Mouse (Mus musculus) regulatory T cell (primary cell): Measurements from ENCODE around the gene Capg.
"Not testable (repeated sequence)": the region's sequence is repeated elsewhere in the genome, so short reads cannot be mapped to it uniquely, and the experiment has no call there.

Experiments used
- in situ Hi-C: fragments of 300-600 bp; cut with MboI, MseI; formaldehyde crosslinking; loops from one replicate; pipeline ENCODE4 v1.15.1; 2025; ENCODE audit warnings: high pct_unique_total_duplicates

Gene Capg

DNA sequence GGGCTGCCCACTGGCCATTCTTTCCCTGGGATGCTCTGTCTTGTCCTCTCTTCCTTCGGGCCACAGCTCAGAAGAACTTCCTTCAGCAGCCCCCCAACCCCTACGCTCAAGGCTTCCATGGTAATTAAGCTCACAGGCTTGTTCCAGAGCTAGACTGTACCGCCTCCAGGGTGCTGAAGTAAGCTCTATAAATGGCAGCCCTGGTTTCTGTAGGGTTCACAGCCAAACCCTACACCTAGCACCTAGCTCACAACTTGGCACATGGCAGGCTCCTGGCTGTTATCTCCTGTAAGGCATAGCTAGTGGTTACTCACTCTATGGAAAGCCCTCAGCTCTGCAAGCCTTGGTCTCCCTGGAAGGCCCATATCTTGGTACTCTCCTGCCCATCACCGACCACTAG is 11.6 kb upstream of the Capg start:
- in situ Hi-C loops: no loop called here

DNA sequence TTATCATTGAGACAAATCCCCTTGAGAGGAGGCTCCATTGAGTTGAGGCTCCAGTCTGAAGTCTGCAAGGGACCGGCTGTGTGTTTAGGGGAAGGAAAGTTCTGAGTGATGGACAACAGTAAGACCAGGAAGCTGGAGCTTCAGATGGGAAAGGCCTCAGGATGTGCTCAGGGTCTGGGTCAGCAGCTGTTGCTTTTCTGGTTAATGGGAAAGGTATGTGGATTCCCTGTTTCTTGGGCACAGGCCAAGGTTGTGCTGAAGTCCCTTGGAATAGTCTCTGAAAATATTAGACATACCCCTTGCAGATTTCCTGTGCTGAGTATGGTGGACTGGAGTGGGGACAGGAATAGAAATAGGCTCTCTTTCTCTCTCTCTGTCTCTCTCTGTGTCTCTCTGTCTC is 10.6 kb upstream of the Capg start:
- in situ Hi-C loops: not testable (repeated sequence)

DNA sequence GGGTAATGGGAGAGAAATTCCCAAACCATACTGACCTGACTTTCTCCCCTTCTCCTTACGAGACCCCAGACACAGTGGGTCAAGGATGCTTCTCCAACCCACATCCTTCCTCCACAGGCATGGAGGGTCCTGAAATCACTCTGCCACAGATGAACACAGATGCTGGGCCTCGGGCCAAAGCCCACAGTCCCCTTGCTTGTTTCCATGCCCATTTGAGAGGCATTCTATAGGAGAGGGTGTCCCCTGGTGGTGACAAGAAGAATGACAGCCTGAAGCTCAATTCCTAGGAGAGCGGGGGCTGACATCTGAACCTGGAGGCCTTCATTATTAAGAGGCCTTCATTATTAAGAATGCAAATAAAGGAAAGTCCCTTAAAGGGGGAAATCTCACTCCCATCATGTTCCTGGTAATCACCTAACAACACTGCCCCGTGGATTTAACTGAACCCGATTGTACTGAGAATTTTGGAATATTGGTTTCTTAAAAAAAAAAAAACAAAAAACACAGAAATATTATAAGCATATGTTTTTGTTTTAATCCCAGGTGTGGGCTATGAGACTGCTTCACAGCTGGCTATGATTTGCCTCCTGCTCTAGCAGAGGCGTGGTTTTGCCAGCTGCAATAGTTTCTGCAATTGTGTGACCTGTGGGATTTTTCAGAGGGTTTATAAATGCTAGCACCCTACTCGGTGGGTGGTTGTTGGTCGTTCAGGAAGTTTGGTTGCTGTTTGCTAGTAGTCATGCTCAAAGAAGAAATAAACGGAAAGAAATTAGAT is 10.0 kb upstream of the Capg start:
- in situ Hi-C loops: no loop called here

DNA sequence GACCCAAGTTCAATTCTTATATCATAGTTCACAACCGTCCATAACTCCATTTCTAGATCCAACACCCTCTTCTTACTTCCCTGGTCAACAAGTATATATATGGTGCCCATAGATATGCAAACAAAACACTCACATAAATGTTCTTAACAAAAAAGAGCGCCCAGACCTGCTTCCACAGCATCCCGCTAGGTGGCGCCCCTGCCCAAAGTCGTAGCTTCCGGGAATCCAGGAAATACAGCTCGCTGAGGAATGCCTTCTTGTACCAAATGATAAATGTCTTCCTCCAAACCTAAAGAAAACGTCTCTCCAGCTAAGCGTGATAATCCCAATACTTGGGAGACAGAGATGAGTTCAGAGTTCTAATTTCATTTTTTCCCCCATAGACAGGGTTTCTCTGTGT is 9.0 kb upstream of the Capg start:
- in situ Hi-C loops: no loop called here

DNA sequence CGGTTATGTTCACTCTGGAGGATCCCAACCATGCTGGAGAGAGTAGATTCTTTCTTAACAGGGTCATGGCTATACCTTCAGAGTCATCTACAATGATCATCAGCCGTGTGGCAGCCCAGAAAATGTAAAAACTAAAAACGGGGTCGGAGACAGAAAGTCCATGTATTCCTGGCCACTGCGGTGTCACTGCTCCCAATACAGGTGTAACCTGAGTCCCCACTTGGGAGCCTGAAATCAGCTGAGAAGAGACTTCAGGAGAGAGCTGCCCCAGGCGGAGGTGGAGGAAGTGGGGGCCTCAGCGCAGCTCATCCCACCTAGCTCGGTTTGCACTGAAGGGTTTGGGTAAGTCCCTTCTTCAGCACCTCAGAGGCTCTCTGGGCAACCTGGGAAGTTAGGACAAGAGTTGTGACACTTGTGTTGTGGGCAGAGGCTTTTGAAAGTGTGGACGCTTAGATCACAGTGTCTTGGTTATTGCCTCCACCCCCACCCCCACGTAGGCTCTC is 6.1 kb upstream of the Capg start:
- in situ Hi-C loops: no loop called here

DNA sequence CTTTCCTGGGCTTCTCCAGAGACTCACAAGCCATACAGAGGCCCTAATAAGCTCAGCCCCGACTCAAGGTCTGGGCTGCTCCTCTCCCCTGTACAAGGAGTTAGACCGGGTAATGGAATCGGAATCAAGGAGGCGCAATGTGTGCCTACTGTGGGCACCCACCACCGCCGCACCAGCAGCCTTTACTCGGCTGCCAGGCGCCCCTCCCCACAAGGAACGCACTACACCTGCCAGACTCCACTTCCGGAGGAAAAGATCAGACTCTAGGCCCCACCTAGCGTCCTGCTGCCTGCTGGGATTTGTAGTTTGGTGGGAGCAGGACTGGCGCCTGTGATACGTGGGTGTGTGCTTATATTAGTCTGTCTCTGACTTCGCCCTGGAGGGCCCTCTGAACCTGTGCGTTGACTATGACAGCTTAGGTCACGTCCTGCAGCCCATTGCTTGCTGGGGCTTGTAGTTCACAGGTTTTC is 5.6 kb upstream of the Capg start:
- in situ Hi-C loops: no loop called here

DNA sequence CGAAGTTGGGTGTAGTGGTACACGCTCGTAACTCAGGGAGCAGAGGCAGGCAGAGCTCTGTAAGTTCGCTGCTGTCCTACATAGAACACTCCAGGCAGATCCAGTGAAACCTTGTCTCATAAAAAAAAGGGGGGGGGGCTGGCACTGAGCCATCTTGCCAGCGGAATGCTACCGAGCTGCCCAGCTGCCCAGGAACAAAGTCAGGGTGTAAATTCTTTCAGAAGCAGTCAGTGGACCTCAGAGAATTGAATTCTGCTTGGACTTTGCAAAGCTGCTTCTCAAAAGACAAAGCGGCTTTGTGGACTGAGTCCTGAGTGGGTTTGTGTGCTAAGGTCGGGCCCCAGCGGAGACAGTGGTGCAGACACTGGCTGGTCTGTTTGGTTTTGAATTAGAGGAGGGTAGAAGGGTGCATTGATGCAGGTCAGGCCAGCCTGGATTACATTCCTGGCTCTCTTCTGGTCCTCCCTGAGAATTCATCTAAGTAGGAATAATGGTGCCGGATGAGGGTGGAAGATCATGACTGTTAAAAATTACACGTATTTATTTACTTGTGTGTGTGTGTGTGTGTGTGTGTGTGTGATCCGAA is 833 bp upstream of the Capg start:
- in situ Hi-C loops: no loop called here

DNA sequence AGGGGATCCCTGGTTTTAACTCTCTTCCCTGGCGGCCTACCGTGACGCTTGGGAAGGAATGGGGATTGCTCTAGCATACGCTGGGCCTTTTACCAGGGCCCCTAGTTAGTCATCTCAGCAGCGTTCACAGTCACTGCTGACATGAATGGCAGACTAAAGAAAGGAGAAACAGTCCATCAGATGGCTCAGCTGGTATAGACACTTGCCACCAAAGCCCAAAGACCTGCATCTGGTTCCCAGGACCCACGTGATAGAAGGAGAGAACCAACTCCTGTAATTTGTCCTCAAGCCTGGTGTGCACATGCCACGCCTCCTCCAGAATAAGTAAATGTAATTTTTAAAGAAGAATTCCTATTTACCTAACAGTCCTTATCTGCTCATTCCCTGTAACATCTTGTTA is 1.2 kb downstream of the Capg start:
- in situ Hi-C loops: no loop called here

DNA sequence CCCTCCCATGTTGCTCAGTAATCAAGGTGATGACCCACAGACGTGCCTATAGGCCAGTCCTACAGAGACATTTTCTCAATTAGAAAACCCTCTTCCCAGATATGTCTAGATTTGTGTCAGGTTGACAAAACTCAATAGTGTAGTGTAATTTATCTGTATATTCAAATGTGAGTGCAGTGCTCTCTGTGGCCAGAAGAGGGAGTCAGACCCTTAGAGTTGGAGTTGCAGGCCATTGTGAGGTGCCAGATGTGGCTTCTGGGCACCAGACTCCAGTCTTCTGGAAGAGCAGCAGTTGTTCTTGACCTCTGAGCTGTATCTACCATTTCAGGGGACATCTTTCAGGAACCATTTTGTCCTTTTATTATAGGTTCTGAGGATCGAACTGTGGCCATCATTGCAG is 2.9 kb downstream of the Capg start:
- in situ Hi-C loops: no loop called here

DNA sequence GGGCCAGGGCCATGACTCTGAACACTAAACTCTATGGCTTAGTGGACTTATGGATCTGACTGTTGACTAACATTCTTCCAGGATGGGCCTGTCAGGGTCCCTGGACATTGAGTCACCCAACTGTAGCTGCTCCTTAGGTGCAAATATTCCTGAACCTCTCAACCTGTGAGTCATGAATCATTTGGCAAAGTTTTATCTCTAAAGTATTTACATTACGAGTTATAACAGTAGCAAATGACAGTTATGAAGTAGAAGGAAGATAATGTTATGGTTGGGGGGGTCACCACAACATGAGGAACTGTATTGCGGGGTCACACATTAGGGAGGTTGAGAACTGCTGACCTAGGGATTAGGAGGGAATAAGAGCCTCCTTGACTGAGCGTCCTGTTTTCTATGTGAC is 3.7 kb downstream of the Capg start:
- in situ Hi-C loops: no loop called here

DNA sequence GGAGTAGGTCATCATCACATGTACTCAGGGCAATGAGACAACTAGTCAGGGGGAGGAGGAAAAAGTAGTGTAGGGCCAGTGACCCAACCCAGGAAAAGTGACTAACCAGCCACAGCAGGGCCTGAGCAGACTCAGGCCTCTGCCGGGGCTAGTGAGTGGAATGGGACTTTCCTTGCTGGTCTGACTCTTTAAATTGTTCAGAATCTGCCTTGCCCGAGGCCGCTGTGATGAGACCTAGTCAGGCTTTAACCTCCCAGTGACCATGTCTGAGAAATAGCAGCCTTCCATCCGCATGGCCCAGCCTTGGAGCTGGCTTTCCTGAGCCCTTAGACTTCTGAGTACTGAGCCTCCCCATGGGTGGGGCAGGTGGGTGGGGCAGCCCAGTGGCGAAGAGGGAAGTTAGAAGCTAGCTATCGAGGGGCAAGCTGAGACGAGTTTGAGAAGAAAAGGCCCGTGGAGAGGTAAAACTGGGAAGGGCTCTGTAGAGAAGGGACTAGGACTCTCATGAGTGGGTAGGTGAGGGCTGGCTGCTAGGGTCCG is 4.9 kb downstream of the Capg start:
- in situ Hi-C loops: no loop called here

DNA sequence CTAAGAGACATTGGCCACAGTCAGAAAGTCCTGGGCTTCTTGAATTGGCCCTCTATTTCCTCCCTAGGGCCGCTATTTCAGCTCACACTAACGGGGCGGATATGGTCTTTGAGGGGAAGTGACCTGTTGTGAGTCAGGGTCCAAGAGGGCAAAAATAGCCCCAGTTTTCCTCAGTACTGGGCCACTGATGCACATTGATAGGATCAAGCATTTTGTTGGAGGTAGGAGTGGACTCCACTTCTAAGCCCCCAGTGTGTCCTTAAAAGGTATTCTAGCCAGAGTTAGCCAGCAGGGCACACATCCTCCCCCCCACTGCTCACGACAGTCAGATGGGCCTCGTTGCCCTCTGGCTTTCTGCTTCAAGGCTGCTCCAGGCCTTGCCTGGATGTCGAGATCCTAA is 5.8 kb downstream of the Capg start:
- in situ Hi-C loops: no loop called here

DNA sequence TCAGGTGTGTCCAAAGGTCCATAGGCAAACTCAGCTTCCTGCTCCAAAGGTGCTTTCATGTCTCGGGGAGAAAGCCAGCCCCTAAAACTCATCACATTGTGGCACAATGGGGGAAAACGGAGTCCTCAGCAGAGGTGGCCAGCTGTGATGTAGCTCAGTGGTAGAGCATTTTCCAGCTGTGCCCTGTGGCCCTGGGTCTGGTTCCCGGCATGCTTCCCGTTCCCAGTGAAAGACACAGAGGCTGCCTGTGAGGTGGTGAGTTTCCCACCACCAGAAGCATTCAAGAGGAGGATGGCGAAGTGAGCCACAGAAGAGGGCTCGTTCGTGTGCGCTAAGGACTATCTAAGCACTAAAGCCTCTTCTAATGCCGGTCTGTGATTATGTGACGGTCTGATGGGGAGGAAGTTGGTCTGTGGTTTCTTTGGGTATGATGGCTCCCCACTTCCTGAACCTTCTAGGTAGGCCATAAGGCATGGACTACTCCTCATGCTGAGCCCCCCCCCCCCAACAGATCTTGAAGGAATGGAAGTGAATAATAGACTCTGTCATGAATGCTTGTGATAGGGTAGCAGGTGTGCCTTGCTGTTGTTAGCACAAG is 6.4 kb downstream of the Capg start:
- in situ Hi-C loops: no loop called here

DNA sequence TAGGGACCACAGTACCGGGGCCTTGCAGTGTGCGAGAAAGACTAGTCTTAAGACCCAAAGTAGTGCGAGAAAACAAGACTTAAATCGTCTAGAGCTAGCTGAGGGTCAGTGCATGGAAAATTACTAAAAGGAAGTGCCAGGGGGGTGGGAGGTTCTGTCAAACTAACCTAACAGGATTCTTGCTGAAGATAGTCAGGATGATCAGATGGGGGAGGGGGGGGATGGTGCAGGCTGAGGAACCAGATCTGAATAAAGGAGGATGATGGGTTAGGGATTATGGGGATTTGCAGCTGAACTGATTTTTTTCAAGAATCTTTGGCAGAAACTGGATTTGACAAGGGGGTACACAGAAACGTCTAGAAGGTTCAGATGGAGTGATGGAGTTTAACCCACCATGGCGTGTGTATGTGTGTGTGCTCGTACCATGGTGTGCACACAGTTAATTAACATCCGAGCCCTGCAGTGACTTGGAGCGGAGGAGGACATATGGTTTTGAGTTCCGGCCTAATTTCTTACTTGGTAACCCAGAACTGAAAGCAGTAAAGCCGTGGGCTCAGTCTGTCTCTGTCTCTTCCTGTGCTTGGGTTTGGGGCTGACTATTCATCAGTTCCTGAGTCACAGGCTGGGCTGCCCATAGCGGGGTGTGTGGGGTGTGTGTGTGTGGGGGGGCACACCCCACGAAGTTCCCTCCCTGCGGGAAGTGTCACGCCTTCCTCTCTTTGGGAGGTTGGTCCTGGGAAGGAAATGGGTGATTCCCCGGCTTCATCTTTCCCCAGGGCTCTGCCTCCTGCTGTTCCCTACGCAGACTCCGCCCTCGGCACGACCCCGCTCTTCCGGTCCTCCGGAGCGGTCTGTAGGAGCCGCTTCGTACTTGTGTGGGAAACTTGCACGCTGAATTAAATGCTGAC is 8.2 kb downstream of the Capg start:
- in situ Hi-C loops: no loop called here

DNA sequence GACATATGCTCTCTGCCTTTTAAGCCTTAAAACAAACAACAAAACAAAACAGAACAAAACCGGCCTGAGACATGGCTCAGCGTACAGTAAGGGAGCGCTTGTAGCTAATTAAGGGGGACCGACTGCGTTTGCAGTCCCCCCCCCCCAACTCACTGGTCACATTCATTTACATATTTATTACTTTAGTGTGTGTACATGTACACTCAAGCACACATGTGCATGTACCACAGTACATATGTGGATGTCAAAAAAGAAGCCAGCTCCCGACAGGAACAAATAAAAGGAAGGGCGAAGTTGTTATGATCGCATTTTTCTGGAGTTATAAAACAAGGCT is 8.9 kb downstream of the Capg start:
- in situ Hi-C loops: no loop called here

DNA sequence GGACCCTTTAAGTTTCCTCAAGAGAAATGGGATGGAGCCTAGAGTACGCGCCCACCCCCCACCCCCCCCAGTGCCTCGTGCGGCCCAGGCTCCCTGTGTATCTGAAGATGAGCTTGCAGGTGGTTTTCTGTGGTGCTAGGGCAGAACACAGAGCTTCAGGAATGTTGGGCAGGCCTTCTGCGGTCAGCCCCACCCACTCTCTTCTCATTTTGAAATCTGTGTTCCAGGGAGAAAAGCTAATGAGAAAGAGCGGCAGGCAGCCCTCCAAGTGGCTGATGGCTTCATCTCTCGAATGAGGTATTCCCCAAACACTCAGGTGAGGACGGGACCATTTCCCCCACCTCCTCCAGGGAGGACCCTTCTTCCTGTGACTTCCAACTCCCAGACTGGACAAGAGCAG is 16.6 kb downstream of the Capg start:
- in situ Hi-C loops: no loop called here

DNA sequence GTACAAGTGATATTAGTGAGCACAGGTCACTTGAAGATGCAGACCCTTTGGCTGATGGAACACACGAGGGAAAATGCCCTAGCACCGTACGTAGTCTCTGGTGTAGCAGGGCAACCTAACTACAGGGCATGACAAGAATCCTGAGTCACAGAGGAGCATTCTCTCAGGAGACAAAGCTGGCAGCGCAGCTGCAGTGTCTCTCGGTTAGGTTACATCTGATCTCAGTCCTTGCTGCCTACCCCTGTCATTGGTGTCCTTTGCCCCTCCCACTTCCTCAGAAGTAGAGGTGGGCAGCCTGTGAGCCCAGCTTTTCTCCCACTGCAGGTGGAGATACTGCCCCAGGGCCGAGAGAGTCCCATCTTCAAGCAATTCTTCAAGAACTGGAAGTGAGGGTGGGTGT is 18.3 kb downstream of the Capg start:
- in situ Hi-C loops: no loop called here

DNA sequence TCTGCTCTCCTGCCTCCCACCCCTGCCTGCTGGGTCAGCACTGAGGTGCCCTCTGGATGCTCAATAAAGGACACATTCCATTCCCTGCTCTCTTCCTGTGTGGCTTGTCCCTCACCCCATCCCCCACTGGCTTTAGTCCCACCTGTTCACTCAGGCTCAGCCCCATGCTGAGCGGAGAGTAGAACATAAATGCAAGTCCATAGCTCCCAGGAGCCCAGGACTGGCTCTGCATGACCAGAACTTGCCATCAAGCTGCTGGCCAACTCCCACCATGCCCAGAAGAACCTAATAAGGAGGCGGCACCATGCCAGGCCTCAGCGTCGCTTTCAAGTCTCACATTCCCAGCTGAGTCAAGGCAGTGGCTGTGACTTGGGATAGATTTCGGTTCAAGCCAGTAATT is 18.7 kb downstream of the Capg start:
- in situ Hi-C loops: no loop called here

DNA sequence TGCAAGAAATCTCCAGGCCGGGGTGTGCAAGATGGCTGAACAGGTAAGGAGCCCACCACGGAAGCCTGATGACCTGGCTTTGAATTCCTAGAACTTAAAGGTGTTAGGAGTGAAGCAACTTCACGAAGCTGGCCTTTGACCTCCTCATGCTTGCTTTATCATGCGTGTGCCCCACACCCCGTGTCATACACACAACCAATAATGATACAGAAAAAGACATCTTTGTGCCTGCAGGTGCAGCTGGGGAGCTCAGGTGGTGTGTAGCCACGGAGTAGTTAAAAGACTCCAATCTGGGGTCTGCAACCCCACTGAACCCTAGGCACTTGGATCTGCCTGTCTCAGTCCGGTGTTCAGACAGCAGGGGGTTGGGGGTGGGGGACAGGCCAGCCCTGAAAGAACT is 21.3 kb downstream of the Capg start:
- in situ Hi-C loops: loop anchor here (5.0 kb wide), 1 partner anchor 138 kb away; no protein-coding TSS in a partner anchor

DNA sequence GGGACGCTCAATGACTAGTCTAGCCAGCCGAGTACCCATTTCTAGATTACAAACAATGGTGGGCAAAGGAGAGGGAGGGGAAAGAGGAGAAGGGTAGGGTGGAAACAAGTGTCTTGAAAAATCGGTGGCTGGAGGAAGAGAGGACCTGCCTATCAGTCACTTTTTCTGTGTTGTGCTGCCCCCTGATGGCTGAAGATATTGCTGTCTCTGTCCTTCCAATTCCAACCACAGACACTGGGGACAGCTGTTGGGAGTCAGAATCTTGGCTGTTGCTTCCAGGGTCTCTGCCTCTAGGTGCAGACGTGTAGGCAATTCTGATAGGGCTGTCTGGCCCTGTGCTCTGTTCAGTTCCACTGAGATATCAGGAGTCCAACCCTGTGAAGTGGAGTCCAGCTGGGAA is 21.9 kb downstream of the Capg start:
- in situ Hi-C loops: loop anchor here (5.0 kb wide), 1 partner anchor 139 kb away; no protein-coding TSS in a partner anchor

DNA sequence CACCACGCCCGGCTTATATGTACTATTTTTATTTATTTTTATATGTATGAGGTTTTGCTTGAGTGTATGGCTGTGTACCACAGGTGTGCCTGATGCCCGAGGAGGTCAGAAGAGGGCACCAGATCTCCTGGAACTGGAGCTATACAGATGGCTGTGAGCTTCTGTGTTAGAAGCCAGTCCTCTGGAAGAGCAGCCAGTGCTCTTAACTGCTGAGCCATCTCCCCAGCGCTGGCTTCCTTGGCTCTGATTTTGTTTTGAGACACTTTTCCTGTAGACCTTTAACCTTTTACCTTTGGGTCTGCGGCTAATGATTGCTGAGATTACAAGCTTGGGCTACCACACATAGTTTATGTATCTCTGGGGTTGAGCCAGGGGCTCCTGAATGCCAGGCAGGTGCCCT is 23.3 kb downstream of the Capg start:
- in situ Hi-C loops: loop anchor here (5.0 kb wide), 1 partner anchor 140 kb away; no protein-coding TSS in a partner anchor

DNA sequence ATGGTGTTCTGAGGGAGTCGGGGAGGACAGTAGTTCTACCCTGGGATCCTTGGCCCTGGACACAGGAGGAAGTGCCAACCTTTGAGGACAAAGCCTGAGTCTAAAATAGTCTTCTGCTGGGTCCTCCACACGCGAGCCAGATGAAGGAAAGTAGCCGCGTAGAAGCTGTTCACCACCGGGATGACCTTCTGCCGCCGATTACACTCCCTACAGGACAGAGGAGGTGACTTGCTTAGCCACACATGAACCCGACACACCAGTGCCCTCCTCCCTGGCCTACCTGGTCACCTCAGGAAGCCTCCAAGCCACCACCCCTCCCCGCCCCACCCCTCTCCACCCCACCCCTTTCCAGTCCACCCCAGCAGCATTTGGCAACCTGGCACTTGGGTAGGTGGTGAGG is 24.5 kb downstream of the Capg start:
- in situ Hi-C loops: loop anchor here (5.0 kb wide), 1 partner anchor 141 kb away; no protein-coding TSS in a partner anchor
